Mouse (Mus musculus) gonadal fat pad, adult 2 months (tissue): ENCODE measurements at regions not wholly inside any gene's neighbourhood (a gene's known extent, or its start where the extent isn't known, plus 50 kb on each side); places are given as distances from the start of the nearest gene placed in this dataset.

Source experiments
- DNase-seq: peaks from one replicate; pipeline ENCODE4 v3.0.0-alpha.2; 2012; ENCODE audit warnings: low read depth

DNA sequence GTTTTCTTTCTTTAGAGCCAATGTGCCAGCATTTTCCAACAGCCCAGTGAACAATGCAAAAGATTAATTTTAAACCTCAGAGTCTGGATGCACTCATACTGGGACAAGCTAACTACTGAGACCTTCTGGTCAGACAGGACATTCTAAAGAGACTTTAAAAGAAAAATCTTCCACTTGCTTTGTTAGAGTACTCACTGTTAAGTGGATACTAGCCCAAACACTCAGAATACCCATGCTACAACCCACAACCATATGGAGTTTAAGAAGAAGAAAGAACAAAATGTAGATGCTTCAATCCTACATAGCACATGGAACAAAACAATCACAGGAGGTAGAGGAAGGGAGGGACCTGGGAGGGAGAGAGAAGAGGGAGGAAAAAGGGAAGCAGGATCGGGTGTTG lies 167.3 kb upstream of the Slc35b3 start:
- DNase-seq, result no peak

DNA sequence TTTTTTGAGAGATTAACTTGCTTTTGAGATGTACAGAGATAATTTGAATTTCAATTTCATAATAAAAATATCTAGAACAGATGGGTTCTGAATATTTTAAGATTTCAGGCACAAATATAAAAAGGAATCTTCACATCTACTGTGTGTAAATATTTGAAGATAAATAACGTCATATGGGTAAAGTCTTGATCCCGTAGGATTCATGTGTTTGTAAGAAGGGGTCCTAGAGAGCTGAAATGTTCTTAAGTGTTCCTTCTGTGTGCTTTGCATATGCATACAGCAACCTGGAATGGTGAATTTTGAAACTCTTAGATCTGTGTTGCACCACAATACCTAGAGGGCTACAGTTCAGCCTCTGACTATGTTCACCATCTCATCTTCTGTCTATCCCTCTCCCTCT lies 131.4 kb upstream of the Slc35b3 start:
- no peak for DNase-seq

DNA sequence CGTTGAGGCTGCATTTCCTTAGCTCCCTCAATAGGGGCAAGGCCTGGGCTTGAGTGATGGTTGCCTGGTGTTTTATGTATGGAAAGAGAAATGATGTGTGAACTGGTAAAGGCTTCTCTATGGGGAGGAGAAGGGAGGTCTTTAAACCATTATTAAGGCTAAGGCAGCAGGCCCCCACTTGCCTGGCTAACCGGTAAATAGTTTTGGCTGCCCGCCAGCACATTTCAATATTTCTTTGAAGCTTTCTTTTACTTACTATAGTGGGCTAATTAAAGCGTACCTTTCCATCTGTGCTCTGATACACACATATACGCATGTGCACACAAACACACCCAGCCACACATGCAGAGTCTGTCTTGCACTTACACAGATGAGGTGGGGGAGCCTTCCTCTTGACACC lies 123.9 kb upstream of the Slc35b3 start:
- DNase-seq, result no peak

DNA sequence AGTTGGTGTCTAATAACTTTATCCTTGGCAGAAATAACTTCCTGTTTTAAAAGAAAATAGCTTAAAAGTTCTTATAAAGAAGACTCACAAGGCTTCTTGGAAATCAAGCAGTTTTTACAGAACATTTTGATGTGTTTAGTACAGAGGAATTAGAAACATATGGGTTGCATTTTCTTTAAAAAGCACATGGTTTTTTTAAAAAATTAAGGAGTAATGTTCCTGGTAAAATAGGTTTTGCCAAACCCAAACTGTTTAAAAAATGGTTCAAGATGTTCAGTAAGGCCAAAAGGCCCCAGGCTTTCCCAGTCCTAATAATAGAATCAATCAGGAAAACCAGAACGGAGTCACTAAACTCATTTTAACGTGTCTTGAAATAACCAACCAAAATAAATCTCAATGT lies 113.5 kb upstream of the Slc35b3 start:
- no peak for DNase-seq

DNA sequence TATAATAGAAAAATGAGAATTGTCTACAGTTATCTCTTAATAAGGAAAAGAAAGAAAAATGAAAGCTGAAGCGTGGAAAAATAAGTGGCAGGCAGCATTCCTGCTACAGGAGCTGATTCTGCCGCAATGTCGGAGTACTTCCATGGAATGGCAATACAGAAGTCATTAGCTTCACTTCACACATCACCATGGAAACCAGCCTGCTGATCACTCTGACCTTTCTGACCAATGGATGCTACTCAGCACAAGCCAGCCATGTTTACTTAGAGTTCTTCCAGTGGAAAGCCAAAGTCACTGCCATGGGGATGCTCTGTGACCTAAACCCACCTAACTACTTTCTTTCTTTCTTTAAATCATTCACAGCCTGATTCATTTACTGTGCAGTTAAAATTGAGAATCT lies 71.6 kb upstream of the Slc35b3 start:
- DNase-seq, result no peak

DNA sequence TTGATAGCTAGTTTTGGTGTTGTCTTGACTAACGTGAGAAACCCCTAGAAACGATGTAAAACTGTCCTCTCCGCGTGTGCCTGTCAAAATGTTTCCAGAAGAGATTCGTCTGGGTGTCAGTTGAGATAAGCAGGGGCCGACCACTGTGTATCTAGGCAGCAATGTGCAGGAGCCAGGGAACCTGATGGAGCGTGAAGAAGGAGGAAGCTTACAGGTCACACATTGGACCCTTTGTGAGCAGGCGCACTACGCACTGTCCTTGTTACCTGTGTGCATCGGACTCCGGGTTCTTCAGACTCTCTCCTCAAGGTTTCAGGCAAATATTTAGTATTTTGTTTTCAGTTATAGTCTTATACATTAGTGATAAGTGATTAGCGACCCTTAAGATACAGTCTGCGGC lies 59.5 kb upstream of the Slc35b3 start:
- DNase-seq, result no peak

DNA sequence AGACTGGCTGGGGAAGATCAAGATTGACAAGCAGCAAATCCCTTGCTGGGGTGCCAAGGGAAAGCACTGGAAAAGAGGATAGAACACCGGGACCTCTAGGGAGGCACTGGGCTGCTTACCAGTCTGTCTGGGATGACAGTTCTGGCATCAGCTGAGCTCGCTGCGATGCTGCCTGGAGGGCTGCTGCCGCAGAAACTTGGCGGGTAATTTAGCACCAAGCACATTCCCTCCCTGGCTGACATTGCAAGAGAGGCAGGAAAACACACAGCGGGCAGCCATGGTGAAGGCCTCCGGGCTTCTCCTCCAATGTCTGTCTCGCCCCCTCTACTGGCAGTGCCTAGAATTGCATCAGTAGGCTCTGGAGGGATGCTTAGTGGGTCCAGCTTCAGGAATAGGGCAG lies 51.0 kb upstream of the Slc35b3 start:
- DNase-seq, result no peak
